Mouse (Mus musculus) retina, embryonic 14.5 days (tissue): Measurements from ENCODE around the gene Gsap.
"Not testable (repeated sequence)": the region's sequence is repeated elsewhere in the genome, so short reads cannot be mapped to it uniquely, and the experiment has no call there.

Source experiments
- DNase-seq: peaks from one replicate; pipeline ENCODE4 v3.0.0-alpha.2; 2015; ENCODE audit warnings: low spot score

Gsap gene

DNA sequence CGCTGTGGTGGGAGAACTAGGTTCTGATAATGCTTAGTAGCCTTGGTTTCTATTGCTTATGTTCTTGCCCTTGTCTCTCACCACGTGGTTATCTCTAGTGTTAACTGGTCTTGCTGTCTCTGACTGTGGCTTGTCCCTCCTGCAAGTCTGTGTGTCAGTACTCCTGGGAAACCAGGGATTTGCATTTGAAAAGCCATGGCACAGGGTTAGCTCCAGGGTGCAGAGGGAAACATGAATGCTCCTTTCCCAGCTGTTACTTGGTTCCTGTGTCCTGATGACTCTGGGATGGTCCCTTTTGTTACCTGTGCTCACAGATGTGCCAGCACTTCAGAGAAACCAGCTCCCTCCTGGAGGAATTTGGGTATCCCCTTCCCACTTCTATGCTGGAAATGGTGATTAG, 3.0 kb upstream of the Gsap start:
- not testable (repeated sequence) for DNase-seq

DNA sequence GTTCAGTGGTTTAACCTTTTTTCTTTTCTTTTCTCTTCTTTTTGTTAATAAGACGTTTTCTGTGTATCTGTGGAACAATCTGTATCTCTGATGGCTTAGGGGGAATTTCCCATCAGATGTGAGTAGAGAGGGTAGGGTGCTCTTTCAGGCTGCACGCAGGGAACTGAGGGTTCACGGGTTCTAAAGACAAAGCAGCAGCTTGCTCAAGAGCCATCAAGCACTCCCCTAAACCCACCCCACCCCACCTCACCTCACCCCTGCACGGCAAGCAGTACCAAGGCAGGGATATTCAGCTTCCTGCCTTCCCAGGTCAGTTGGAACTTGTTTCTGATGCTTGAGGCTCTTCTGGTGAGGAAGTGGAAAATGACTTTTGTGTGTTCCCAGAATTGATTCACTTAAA, 766 bp downstream of the Gsap start:
- DNase-seq = peak; percentile 15

DNA sequence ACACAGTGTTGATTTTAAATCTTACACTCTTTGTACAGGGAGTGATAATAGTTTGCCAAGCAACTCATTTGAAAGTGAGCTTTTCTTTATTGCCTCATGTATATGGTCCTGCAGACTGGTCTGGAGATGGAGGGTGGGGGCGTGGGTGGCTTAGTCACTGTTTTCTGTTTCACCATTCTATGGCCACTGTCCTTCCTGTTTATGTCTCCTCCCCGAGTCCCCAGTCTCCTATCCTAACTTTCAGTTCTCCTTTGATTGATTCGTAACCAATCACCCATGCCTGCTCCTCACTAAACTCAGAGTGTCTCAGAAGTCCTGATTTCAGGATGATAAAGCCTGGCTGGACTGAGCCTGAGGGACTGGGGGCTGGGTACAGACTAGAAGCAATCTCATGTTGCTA, 2.4 kb downstream of the Gsap start:
- DNase-seq = no peak

- no peak for DNase-seq
Measured at GRCm38 (mm10) chr5:21189036-21189435, 3.0 kb downstream of the Gsap start.

DNA sequence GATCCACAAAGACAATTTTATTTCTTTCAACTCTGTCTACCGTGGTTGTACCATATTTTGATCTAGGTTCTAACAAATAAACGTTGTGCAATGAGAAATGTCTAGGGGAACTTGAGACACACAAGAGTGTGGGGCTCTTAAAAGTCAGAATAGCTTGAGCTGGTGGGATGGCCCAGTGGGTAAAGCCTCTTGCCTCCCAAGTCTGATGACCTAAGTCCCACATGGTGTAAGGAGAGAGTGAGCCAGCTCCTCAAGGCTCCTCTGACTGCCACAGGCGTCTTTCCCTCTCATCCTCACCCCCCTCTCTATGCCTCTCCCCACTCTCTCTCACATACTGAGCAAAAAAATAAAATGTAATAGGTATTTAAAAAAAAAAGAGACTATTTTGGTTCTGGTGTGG, 3.4 kb downstream of the Gsap start:
- no peak for DNase-seq

- no peak for DNase-seq
Measured at GRCm38 (mm10) chr5:21203504-21203903, 17.4 kb downstream of the Gsap start.

DNA sequence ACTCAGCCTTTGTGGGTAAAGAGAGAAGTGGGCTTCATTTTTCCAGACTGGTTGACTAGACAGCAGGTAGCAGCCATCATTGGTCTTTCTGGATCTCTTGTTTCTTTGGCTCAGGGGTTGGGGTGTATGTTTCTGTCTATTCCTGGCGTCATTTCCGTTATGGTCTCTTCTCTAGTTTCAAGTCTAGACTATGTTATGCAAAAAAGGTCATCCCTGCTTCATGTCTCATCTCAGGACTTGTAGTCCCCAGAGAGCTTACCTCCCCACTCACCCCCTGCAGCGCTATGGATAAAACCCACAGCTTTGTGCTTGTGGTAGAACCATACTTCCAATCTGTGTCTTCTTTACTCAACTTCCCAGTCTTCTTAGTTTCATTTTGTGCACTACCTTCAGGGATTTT, 18.1 kb downstream of the Gsap start:
- DNase-seq = no peak

GRCm38 (mm10) chr5:21206014-21206413, 20.0 kb downstream of the Gsap start:
- DNase-seq = no peak

- DNase-seq = no peak
Measured at GRCm38 (mm10) chr5:21211406-21211805, 25.4 kb downstream of the Gsap start.

DNA sequence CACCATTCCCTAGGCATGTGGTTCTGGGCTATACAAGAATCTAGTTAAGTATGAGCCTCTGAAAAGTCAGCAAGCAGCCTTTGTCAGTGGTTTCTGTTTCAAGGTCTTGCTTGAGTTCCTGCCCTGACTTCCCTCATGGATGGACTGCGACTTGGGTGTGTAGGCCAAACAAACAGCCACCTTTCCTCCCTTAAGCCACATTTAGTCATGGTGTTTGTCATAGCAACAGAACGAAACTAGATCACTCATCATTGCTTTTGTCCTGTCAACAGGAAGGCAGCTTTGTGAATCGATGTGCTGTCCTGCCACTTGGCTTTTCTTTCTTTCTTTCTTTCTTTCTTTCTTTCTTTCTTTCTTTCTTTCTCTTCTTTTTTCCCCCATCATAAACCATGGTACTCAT, 26.9 kb downstream of the Gsap start:
- no peak for DNase-seq

GRCm38 (mm10) chr5:21213801-21214200, 27.7 kb downstream of the Gsap start:
- no peak for DNase-seq

DNA sequence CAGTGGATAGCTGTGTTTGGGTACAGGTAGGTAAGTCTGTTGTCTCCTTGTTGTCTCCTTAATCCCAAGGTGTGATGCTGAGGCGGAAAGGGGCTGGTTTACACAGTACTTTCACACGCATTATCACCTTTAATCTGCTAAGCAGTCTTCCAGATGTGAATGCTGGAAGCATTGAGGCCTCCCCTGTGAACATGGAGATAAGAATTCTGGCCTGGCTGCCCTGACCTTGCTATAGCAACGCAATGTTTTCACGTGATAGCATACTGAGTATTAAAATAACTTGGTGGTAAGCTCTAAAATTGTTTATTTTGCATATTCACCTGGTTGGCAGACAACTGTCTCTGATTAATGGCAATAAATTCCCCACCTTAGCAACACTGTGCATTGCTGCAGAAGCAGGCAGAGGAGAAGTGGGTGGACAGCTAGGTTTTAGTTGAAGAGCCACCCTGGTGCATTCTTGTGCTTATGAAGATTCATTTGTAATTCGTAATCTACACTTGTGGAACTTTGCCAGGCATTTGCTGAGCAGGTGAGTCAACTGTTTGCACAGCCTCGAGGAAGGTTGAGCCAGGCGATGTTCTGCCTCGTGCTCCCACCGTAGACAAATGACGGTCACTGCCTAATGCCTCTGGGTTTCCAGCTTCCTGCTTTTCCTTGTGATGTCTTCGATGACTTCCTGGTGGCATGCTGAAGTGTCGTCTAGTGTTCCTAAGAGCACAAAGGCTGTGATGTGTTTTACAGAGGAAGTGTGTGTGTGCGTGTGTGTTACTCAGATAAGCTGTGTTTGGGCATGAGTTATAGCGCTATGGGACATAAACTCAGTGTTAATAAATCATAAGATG, 31.6 kb downstream of the Gsap start:
- DNase-seq = no peak

DNA sequence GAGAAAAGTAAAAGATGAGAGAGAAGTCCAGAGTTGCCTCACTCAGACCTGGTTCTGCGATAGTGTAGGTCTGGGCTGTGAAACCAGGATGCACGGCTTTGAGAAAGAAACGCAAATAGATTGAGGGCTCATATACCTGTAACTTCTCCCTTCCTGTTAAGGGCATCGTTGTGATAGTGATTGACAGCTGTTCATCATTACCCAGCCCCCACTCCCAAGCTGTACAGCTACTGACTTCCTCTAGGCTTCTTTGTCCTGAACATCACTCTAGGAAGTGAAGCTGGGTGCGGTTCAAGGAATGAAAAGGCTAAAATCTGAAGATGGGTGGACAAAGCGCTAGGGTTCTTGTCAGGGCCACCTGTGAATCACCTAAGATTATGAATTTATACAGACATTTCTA, 46.8 kb downstream of the Gsap start:
- no peak for DNase-seq

DNA sequence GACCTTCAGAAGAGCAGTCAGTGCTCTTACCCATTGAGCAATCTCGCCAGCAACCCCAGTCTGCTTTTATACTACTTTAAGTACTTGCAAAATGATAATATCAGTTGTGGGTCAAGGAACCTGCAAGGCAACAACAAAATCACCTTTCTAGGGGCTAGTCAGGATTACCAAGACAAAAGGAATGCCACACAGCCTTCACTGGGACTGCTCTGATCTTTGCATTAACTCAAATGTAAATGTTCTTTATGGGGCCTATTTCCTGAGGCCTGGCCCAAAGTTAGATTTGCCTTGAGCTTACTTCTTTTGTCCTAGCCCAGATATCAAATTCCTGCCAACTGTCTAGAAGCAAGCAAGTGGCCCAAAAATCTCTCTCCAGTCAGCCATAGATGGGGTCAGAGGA, 58.5 kb downstream of the Gsap start:
- DNase-seq = no peak

DNA sequence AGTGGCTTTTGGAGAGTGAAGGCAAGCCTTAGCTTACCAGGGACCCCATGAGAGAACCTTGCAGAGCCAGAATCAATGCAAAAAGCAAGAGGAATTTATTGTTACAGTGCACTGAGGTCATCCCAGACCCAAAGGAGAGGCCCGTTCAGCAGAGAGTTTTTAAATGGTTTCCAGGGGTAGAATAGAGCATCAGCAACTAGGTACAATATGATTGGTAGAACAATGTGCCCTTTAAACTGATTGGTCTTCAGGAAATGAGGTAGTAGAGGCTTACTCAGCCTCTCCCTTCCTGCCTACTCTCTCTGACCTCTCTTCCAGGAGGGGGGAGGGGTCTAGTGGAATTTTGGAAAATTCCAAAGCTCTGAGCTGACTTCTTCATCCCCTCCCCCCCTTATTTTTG, 59.2 kb downstream of the Gsap start:
- no peak for DNase-seq

GRCm38 (mm10) chr5:21246794-21247193, 60.7 kb downstream of the Gsap start:
- DNase-seq = no peak

GRCm38 (mm10) chr5:21247916-21248315, 61.9 kb downstream of the Gsap start:
- DNase-seq = no peak

DNA sequence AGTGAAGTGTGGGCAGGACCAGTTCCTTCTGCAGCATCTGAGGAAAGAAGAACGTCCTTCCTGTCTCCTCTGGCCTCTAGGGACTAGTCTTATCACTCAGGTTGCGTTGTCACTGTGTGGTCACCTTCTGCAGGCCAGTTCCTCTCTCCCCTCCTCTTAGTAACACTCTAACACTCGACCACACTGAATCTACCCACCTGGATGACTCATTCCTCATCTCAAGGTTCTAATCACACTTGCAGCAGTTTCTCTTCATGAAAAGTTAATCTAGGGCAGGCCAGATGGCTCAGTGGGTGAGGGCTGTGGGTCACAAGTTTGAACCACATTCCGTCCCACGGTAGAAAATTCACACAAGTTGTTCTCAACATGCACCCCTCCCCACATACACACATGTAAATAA, 62.8 kb downstream of the Gsap start:
- no peak for DNase-seq

DNA sequence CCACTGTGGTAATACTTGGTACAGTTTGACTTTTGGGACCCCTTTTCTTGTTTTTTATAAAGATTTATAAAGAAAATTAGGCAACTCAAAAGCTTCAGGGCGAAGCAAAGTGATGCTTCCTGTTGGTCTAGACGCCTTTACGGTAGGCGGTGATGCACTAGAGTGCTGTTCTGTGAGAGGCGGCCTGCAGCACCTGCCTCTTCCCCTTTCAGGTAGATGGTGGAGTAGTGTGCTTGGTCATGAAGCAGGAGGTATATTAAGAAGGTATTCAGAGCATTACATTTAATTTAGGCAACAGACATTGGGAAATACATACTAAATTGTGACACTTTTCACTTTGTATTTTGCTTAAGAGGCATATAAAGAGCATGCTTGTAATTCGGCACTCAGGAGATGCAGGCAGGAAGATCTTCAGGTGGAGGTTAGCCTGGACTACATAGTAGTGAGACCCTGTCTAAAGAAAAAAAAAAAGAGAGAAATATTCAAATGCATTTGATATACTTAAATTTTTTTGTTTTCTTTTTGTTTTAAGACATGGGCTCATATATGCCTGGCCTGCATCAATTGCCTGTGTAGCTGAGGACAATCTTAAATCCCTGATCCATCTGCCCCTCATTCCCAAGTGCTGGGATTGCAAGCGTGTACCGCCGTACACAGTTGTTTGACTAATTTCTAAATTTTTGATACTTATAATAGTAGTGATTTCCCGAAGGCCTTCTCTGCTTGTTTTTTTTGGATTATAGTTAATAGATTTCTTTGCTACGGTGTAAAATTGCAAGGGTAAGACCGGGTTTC, 68.9 kb downstream of the Gsap start:
- DNase-seq = no peak

DNA sequence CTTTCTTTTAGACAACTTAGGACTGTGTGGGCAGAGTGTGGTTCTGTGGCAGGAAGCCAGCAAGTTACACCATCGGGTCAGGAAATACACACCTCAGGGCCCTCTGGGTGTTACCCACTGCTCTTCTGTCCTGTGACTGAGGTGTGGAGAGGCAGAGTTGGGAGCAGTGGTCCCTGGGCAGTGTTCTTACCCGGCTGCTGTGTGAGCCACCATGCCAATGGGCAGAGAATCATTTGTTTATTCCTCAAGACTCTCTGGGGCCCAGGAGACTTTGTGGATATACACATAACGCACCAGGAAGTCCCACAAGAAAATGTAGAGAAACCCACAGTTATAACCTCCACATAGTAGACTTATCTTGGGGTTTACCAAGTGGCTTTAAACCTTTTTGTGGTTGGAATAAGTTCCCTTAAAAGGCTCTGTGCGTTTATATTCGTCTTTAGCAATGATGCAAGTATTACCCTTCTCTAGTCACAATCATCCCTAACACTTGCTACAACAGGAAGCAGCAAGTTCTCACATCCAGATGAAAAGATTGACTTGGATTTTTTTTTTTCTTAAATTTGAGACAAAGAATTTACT, 69.6 kb downstream of the Gsap start:
- DNase-seq = no peak

- no peak for DNase-seq
Measured at GRCm38 (mm10) chr5:21257126-21257525, 71.1 kb downstream of the Gsap start.

DNA sequence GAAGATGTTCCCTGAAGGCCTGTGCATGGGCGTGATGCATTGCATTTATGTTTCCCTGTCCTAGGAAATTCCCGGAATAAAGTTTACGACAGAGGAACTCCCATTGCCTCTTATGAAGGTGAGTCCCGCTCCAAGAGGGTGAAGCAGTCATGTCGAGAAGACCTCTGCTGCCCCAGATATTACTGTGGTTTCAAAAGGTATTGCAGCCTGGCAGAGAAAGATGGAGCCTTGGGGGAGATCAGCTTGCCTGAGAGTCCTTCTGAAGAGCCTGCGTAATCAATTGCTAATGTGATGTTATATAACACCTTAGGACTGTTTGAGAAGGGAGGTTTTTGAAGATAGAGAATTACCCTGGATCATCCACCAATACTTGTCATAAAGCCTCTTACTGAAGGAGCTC, 71.8 kb downstream of the Gsap start:
- peak; percentile 40 for DNase-seq

GRCm38 (mm10) chr5:21260746-21261145, 74.7 kb downstream of the Gsap start:
- DNase-seq = no peak
